Mouse (Mus musculus) kidney, adult 2 months (tissue): ENCODE measurements around the gene Map1lc3b.

ENCODE experiments used
- CTCF ChIP-seq: fragments of 200-500 bp; conservative IDR thresholded peaks from 2 replicates; pipeline ENCODE4 v1.5.1; 2011; ENCODE audit warnings: low read depth, mild to moderate bottlenecking, control low read depth, low read length, moderate library complexity, mixed read lengths; ENCODE audit not compliant: insufficient read depth, insufficient read length
- POLR2A ChIP-seq: fragments of 200-500 bp; IDR thresholded peaks from one replicate; pipeline ENCODE4 v1.6.1; 2011; ENCODE audit warnings: low read depth, low read length, control low read depth

DNA sequence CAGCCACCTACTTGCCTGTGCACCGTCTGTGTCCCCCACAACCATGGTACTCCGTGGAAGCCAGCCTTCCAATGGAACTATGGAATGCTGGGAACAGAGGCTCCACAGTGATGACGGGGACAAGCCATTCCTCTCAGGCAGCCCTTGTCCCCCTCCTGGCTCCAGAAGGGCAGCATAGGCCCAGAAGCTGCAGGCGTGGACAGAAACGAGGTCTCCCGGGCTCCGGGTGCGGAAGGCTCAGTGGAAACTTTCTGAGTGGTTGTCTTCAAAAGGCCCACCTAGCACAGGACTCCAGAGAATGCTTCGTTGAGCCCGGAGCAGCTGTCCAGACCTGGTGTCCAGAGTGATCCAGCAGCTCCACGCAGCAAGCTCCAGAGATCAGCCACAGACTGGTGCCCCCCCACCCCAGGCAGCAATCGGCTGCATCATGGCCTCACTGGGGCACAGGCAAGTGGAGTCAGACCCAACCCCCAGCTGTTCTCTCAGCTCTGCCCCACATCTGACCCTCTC lies 45.8 kb upstream of the Map1lc3b start, which contains the start of gene 1700018B08Rik:
- no peak for TF ChIP-seq CTCF
- TF ChIP-seq POLR2A = no peak
